Mouse (Mus musculus): ENCODE results near the gene Cacul1.

Gene Cacul1

GRCm38 (mm10) chr19:60553501-60553900, 27.3 kb downstream of the Cacul1 start:
- in situ Hi-C loops (cut with MboI; ENCODE audit: low pct_unique_long_range_greater_than_20kb in 1 of 2, low sequenced_read_pairs in 2 of 2, unreplicated experiment in 1 of 2) = no loop called here

GRCm38 (mm10) chr19:60543302-60543701, 37.5 kb downstream of the Cacul1 start:
- in situ Hi-C loops (cut with MboI; ENCODE audit: low pct_unique_long_range_greater_than_20kb in 1 of 2, low sequenced_read_pairs in 2 of 2, unreplicated experiment in 1 of 2) = no loop called here

GRCm38 (mm10) chr19:60531897-60532296, 48.9 kb downstream of the Cacul1 start:
- in situ Hi-C loops (cut with MboI; ENCODE audit: low pct_unique_long_range_greater_than_20kb in 1 of 2, low sequenced_read_pairs in 2 of 2, unreplicated experiment in 1 of 2) = no loop called here

GRCm38 (mm10) chr19:60530171-60530570, 50.7 kb downstream of the Cacul1 start:
- in situ Hi-C loops (cut with MboI; ENCODE audit: low pct_unique_long_range_greater_than_20kb in 1 of 2, low sequenced_read_pairs in 2 of 2, unreplicated experiment in 1 of 2) = no loop called here

GRCm38 (mm10) chr19:60529302-60529701, 51.5 kb downstream of the Cacul1 start:
- in situ Hi-C loops (cut with MboI; ENCODE audit: low pct_unique_long_range_greater_than_20kb in 1 of 2, low sequenced_read_pairs in 2 of 2, unreplicated experiment in 1 of 2) = no loop called here

GRCm38 (mm10) chr19:60528602-60529001, 52.2 kb downstream of the Cacul1 start:
- in situ Hi-C loops (cut with MboI; ENCODE audit: low pct_unique_long_range_greater_than_20kb in 1 of 2, low sequenced_read_pairs in 2 of 2, unreplicated experiment in 1 of 2) = no loop called here

GRCm38 (mm10) chr19:60526876-60527275, 53.9 kb downstream of the Cacul1 start:
- in situ Hi-C loops (cut with MboI; ENCODE audit: low pct_unique_long_range_greater_than_20kb in 1 of 2, low sequenced_read_pairs in 2 of 2, unreplicated experiment in 1 of 2) = no loop called here

GRCm38 (mm10) chr19:60525086-60525485, 55.7 kb downstream of the Cacul1 start:
- in situ Hi-C loops (cut with MboI; ENCODE audit: low pct_unique_long_range_greater_than_20kb in 1 of 2, low sequenced_read_pairs in 2 of 2, unreplicated experiment in 1 of 2) = no loop called here

GRCm38 (mm10) chr19:60524678-60525077, 56.1 kb downstream of the Cacul1 start:
- in situ Hi-C loops (cut with MboI; ENCODE audit: low pct_unique_long_range_greater_than_20kb in 1 of 2, low sequenced_read_pairs in 2 of 2, unreplicated experiment in 1 of 2) = no loop called here

- in situ Hi-C loops (cut with MboI; ENCODE audit: low pct_unique_long_range_greater_than_20kb in 1 of 2, low sequenced_read_pairs in 2 of 2, unreplicated experiment in 1 of 2) = no loop called here
Measured at GRCm38 (mm10) chr19:60520131-60520530, 60.7 kb downstream of the Cacul1 start.

- in situ Hi-C loops (cut with MboI; ENCODE audit: low pct_unique_long_range_greater_than_20kb in 1 of 2, low sequenced_read_pairs in 2 of 2, unreplicated experiment in 1 of 2) = no loop called here
Measured at GRCm38 (mm10) chr19:60515064-60515463, 65.8 kb downstream of the Cacul1 start.

- in situ Hi-C loops (cut with MboI; ENCODE audit: low pct_unique_long_range_greater_than_20kb in 1 of 2, low sequenced_read_pairs in 2 of 2, unreplicated experiment in 1 of 2) = no loop called here
Measured at GRCm38 (mm10) chr19:60513431-60513830, 67.4 kb downstream of the Cacul1 start.

GRCm38 (mm10) chr19:60500209-60500608, 80.6 kb downstream of the Cacul1 start:
- in situ Hi-C loops (cut with MboI; ENCODE audit: low pct_unique_long_range_greater_than_20kb in 1 of 2, low sequenced_read_pairs in 2 of 2, unreplicated experiment in 1 of 2) = no loop called here

- in situ Hi-C loops (cut with MboI; ENCODE audit: low pct_unique_long_range_greater_than_20kb in 1 of 2, low sequenced_read_pairs in 2 of 2, unreplicated experiment in 1 of 2) = no loop called here
Measured at GRCm38 (mm10) chr19:60497171-60497570, 83.7 kb downstream of the Cacul1 start.

- in situ Hi-C loops (cut with MboI; ENCODE audit: low pct_unique_long_range_greater_than_20kb in 1 of 2, low sequenced_read_pairs in 2 of 2, unreplicated experiment in 1 of 2) = no loop called here
Measured at GRCm38 (mm10) chr19:60495772-60496171, 85.1 kb downstream of the Cacul1 start.

- in situ Hi-C loops (cut with MboI; ENCODE audit: low pct_unique_long_range_greater_than_20kb in 1 of 2, low sequenced_read_pairs in 2 of 2, unreplicated experiment in 1 of 2) = no loop called here
Measured at GRCm38 (mm10) chr19:60489566-60489965, 91.3 kb downstream of the Cacul1 start.

GRCm38 (mm10) chr19:60485261-60485660, 95.6 kb downstream of the Cacul1 start:
- in situ Hi-C loops (cut with MboI; ENCODE audit: low pct_unique_long_range_greater_than_20kb in 1 of 2, low sequenced_read_pairs in 2 of 2, unreplicated experiment in 1 of 2) = no loop called here

GRCm38 (mm10) chr19:60478859-60479258, 102.0 kb downstream of the Cacul1 start:
- in situ Hi-C loops (cut with MboI; ENCODE audit: low pct_unique_long_range_greater_than_20kb in 1 of 2, low sequenced_read_pairs in 2 of 2, unreplicated experiment in 1 of 2) = no loop called here

GRCm38 (mm10) chr19:60477788-60478187, 103.0 kb downstream of the Cacul1 start:
- in situ Hi-C loops (cut with MboI; ENCODE audit: low pct_unique_long_range_greater_than_20kb in 1 of 2, low sequenced_read_pairs in 2 of 2, unreplicated experiment in 1 of 2) = no loop called here
